Mouse (Mus musculus) liver, embryonic 14 days (tissue): ENCODE measurements around the gene Tsnax. TPM values are rescaled to one million over a fixed set of nuclear protein-coding genes. Genes with fewer than 3 reads are reported as not detected.

ENCODE experiments used
- polyA plus RNA-seq: library from polyadenylated mRNA; depleted of rRNA; stranded (reverse); fragments of >200 nt; gene quantifications from 2 replicates; pipeline ENCODE4 v1.2.3, GENCODE M21; 2012; rRNA removed

Gene Tsnax
- polyA plus RNA-seq: 30.5 and 33.0 TPM in 2 replicates

GRCm38 (mm10) chr8:125012695-125013627 lies at the start of gene Tsnax:
TSS of gene Tsnax (plus strand) at chr8:125012997.

GRCm38 (mm10) chr8:125053505-125054435 lies 41.0 kb downstream of the Tsnax start, which contains the start of gene Disc1:
TSS of gene Disc1 (plus strand) at chr8:125054195.

Other genes with a start within 250 kb of the Tsnax start
- 0.03 TPM in 2 replicates for gene Trim67, start 219.9 kb upstream of the Tsnax start, polyA plus RNA-seq
- 30.2 and 38.3 TPM in 2 replicates for gene Gnpat, start 150.0 kb upstream of the Tsnax start, polyA plus RNA-seq
- 14.1 and 16.1 TPM in 2 replicates for gene 2810004N23Rik, start 149.9 kb upstream of the Tsnax start, polyA plus RNA-seq
- 3.3 and 4.1 TPM in 2 replicates for gene Exoc8, start 115.3 kb upstream of the Tsnax start, polyA plus RNA-seq
- gene Sprtn, start 115.1 kb upstream of the Tsnax start, polyA plus RNA-seq: 7.0 and 7.7 TPM in 2 replicates
- gene Egln1, start 63.7 kb upstream of the Tsnax start, polyA plus RNA-seq: 4.9 and 5.4 TPM in 2 replicates
- gene Disc1, start 41.2 kb downstream of the Tsnax start, polyA plus RNA-seq: 0.15 and 0.16 TPM in 2 replicates